In the genomic region with DNA sequence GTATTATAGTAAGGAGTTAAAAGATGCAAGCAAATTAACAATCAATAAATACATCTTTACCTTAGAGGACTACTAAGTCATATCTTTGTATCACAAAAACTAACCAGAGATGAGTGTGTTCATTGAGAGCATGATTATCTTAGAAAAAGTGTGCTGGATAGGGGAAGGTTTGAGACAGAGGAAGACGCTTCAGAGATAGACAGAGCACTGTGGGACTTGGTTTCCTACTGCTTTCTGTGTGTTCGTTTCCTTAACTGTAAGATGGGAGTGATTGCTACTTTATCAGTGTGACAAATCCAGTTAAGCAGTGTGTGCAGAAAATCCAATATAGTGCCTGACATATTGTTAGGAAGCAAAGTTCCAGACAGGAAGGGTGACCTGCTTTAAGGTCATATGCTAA, we compare ENCODE assay signal across 8 mouse cellular contexts. TPM values are rescaled to one million over a fixed set of nuclear protein-coding genes. Genes with fewer than 3 reads are reported as not detected.
A peak's percentile ranks its signal among the peaks of the same experiment; 100 is the strongest.
DNase-seq lines count a peak whose midpoint lies in the region; ATAC-seq and TF ChIP-seq lines count a peak whose summit lies in the region.

No protein-coding gene starts in this region.

- H3K4me1 ChIP-seq in heart, postnatal 0 days (ENCODE audit: control insufficient read depth, insufficient read depth) = peaks cover 33% of the 10 kb centered on the region
- peaks cover 18% of the 10 kb centered on the region for H3K4me1 ChIP-seq in bone marrow macrophage, adult 2 months (ENCODE audit: control insufficient read depth, insufficient read depth, low read length)
- H3K4me1 ChIP-seq in hindbrain, embryonic 15.5 days (replicated peaks) = peaks cover 26% of the 10 kb centered on the region
- peaks cover 28% of the 10 kb centered on the region for H3K4me1 ChIP-seq in midbrain, embryonic 13.5 days (replicated peaks)

- no peak for TF ChIP-seq CTCF in heart, postnatal 0 days (IDR thresholded peaks at IDR 0.05; ENCODE audit: low read depth)
- no peak for TF ChIP-seq CTCF in bone marrow macrophage, adult 2 months (IDR thresholded peaks at IDR 0.05; ENCODE audit: low read depth, low read length)

- no peak for DNase-seq in heart, postnatal 0 days (ENCODE audit: low spot score)
- DNase-seq in heart, postnatal 25 days (ENCODE audit: low spot score) = no peak
- no peak for DNase-seq in gastrocnemius, postnatal 4 days (ENCODE audit: low spot score in 2 of 2)
- no peak for DNase-seq in left cerebral cortex, postnatal 25 days (ENCODE audit: low spot score in 2 of 2)
- DNase-seq in frontal cortex, postnatal 10 days (ENCODE audit: low spot score in 2 of 2) = no peak

- no peaks in the 10 kb centered on the region for H3K27me3 ChIP-seq in heart, postnatal 0 days (ENCODE audit: control insufficient read depth, insufficient read depth, low read length)
- no peaks in the 10 kb centered on the region for H3K27me3 ChIP-seq in hindbrain, embryonic 15.5 days
- H3K27me3 ChIP-seq in midbrain, embryonic 13.5 days = no peaks in the 10 kb centered on the region

- H3K9ac ChIP-seq in heart, postnatal 0 days (replicated peaks; ENCODE audit: low read depth, low read length) = peak overlapping the region; percentile 92
- no peak overlapping the region for H3K9ac ChIP-seq in hindbrain, embryonic 15.5 days
- H3K9ac ChIP-seq in midbrain, embryonic 13.5 days (replicated peaks) = peak overlapping the region; percentile 51; the same call in 1 of the 2 replicates

- intact Hi-C loops in heart, postnatal 25 days (cut with DNase I) = loop anchor here (5.0 kb wide), 1 partner anchor 607 kb away; no protein-coding TSS in a partner anchor
- intact Hi-C loops in left cerebral cortex, postnatal 25 days (cut with DNase I) = no loop called here

- ATAC-seq in heart, postnatal 0 days (ENCODE audit: insufficient read depth, low read depth) = no peak
- ATAC-seq in hindbrain, embryonic 15.5 days (ENCODE audit: low FRiP score, low read depth) = no peak
- no peak for ATAC-seq in midbrain, embryonic 13.5 days

- no peak for TF ChIP-seq EP300 in heart, postnatal 0 days (IDR thresholded peaks at IDR 0.05; ENCODE audit: low read depth)

- H3K27ac ChIP-seq in heart, postnatal 0 days (ENCODE audit: low read depth) = no peak overlapping the region
- H3K27ac ChIP-seq in bone marrow macrophage, adult 2 months (ENCODE audit: insufficient read depth, low read depth, low read length) = no peak overlapping the region
- no peak overlapping the region for H3K27ac ChIP-seq in hindbrain, embryonic 15.5 days (replicated peaks)
- H3K27ac ChIP-seq in midbrain, embryonic 13.5 days = no peak overlapping the region

- 32% methylated on average over 2 of the region's 2 CpGs for WGBS in heart, postnatal 0 days
- WGBS in hindbrain, embryonic 15.5 days = 47% methylated on average over 2 of the region's 2 CpGs
- 48% methylated on average over 2 of the region's 2 CpGs for WGBS in midbrain, embryonic 13.5 days

- H3K4me2 ChIP-seq in heart, postnatal 0 days (ENCODE audit: low read depth, low read length) = peak overlapping the region; percentile 69
- peak overlapping the region; percentile 68 for H3K4me2 ChIP-seq in hindbrain, embryonic 15.5 days
- peak overlapping the region; percentile 74 for H3K4me2 ChIP-seq in midbrain, embryonic 13.5 days (replicated peaks)

- no peaks in the 10 kb centered on the region for H3K9me3 ChIP-seq in heart, postnatal 0 days (replicated peaks; ENCODE audit: control insufficient read depth, low read length)
- no peaks in the 10 kb centered on the region for H3K9me3 ChIP-seq in hindbrain, embryonic 15.5 days
- H3K9me3 ChIP-seq in midbrain, embryonic 13.5 days = no peaks in the 10 kb centered on the region

- peak overlapping the region; percentile 87 for H3K4me3 ChIP-seq in heart, postnatal 0 days (ENCODE audit: low read depth, low read length)
- H3K4me3 ChIP-seq in bone marrow macrophage, adult 2 months (ENCODE audit: insufficient read depth, low read length) = peak overlapping the region; percentile 98
- peak overlapping the region; percentile 85 for H3K4me3 ChIP-seq in hindbrain, embryonic 15.5 days
- peak overlapping the region; percentile 83 for H3K4me3 ChIP-seq in midbrain, embryonic 13.5 days (replicated peaks)

- H3K36me3 ChIP-seq in heart, postnatal 0 days (replicated peaks; ENCODE audit: control insufficient read depth, insufficient read depth, low read length) = no peaks in the 10 kb centered on the region
- H3K36me3 ChIP-seq in hindbrain, embryonic 15.5 days = no peaks in the 10 kb centered on the region
- no peaks in the 10 kb centered on the region for H3K36me3 ChIP-seq in midbrain, embryonic 13.5 days

- TF ChIP-seq POLR2A in bone marrow macrophage, adult 2 months (IDR thresholded peaks at IDR 0.05; ENCODE audit: borderline replicate concordance, low read depth, low read length) = no peak

RNA-seq across cellular contexts. Expression of gene Map3k7, which starts 1.3 kb away (rescaled TPM):
- total RNA-seq in heart, postnatal 0 days (2014; rRNA removed; ENCODE audit: low replicate concordance) = 30.0 and 61.9 TPM in 2 replicates
- polyA plus RNA-seq in heart, postnatal 0 days (2015; fragmentation: Nextera tagmentation; extraction: Ambion mirVana) = 18.0 and 19.0 TPM in 2 replicates
- total RNA-seq in heart, postnatal 25 days (2021) = 10 to 100 TPM; 43.4 to 45.5 TPM
- 30.0 and 30.7 TPM in 2 replicates for polyA plus RNA-seq in bone marrow macrophage, adult 2 months (2012; ENCODE audit: insufficient read depth, insufficient read length, missing spikeins)
- polyA plus RNA-seq in hindbrain, embryonic 15.5 days (2015; fragmentation: Nextera tagmentation; extraction: Ambion mirVana) = 24.3 and 24.9 TPM in 2 replicates
- 29.5 and 32.0 TPM in 2 replicates for polyA plus RNA-seq in midbrain, embryonic 13.5 days (2015; fragmentation: Nextera tagmentation; extraction: Ambion mirVana)
- 10 to 100 TPM; 54.3 to 59.0 TPM for total RNA-seq in gastrocnemius, postnatal 4 days (2021)
- total RNA-seq in left cerebral cortex, postnatal 25 days (2021) = 10 to 100 TPM; 40.1 to 45.1 TPM
